Mouse (Mus musculus): ENCODE data around the gene Tmprss6.

- TF ChIP-seq GATA1 (IDR thresholded peaks at IDR 0.05; ENCODE audit: borderline replicate concordance, low read length), result no peak
- no peak for TF ChIP-seq FLI1 (IDR thresholded peaks at IDR 0.05; ENCODE audit: low read length)
Observed at GRCm38 (mm10) chr15:78486564-78486963, 18.1 kb upstream of the Tmprss6 start.
